Mouse (Mus musculus): Measurements from ENCODE around the gene Odf3b. TPM values are rescaled to one million over a fixed set of nuclear protein-coding genes. Genes with fewer than 3 reads are reported as not detected.

The Odf3b gene
- total and polyA plus RNA-seq, 2 experiments from 2014 or later = 8.6 to 10.7 TPM

DNA sequence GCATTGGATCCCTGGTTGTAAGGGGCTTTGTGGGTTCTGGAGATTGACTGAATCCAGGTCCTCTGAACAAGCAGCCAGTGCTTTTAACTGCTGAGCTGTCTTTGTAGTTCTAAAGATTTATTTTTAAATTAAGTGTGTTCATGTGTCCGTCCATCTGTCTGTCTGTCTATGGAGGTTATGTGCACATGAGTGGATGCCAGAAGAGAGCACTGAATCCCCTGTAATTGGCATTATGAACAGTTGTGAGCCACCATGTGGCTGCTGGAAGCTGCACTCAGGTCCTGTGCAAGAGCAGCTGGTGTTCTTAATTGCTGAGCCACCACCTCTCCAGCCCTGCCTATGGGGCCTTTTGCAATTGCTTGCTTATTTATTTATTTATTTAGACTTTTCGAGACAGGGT, 19.1 kb upstream of the Odf3b start:
- H3K4me3 ChIP-seq (ENCODE audit: low read depth, low read length) = no peak overlapping the region
- ATAC-seq (ENCODE audit: low FRiP score) = no peak
- no peaks in the 10 kb centered on the region for H3K27me3 ChIP-seq (ENCODE audit: insufficient read depth, low read length)
- no peaks in the 10 kb centered on the region for H3K36me3 ChIP-seq (ENCODE audit: insufficient read depth, low read length)
- H3K9ac ChIP-seq (replicated peaks; ENCODE audit: low read length, poor library complexity, severe bottlenecking) = no peak overlapping the region
- no peak overlapping the region for H3K27ac ChIP-seq (ENCODE audit: low read depth, low read length)
- DNase-seq (ENCODE audit: low spot score) = peak; percentile 49
- no peaks in the 10 kb centered on the region for H3K4me1 ChIP-seq (ENCODE audit: insufficient read depth, low read length)
- TF ChIP-seq CTCF (IDR thresholded peaks at IDR 0.05) = no peak
- no peaks in the 10 kb centered on the region for H3K9me3 ChIP-seq (ENCODE audit: low read length)
- H3K4me2 ChIP-seq (ENCODE audit: low read depth, low read length, poor library complexity, severe bottlenecking) = no peak overlapping the region
- 80% methylated on average over 2 of the region's 2 CpGs for WGBS

- WGBS = 87% methylated on average over 4 of the region's 4 CpGs
- Histone ChIP-seq H3K4me2 (ENCODE audit: low read depth, low read length, poor library complexity, severe bottlenecking) (no peak overlapping the region), H3K9me3 (ENCODE audit: low read length) (no peaks in the 10 kb centered on the region), H3K36me3 (ENCODE audit: insufficient read depth, low read length) (no peaks in the 10 kb centered on the region), H3K9ac (replicated peaks; ENCODE audit: low read length, poor library complexity, severe bottlenecking) (no peak overlapping the region), H3K4me1 (ENCODE audit: insufficient read depth, low read length) (no peaks in the 10 kb centered on the region), H3K27ac (ENCODE audit: low read depth, low read length) (no peak overlapping the region), H3K4me3 (ENCODE audit: low read depth, low read length) (no peak overlapping the region), H3K27me3 (ENCODE audit: insufficient read depth, low read length) (no peaks in the 10 kb centered on the region)
- DNase-seq (ENCODE audit: low spot score) (no peak), ATAC-seq (ENCODE audit: low FRiP score) (no peak)
- TF ChIP-seq CTCF (IDR thresholded peaks at IDR 0.05) = no peak
These were observed 17.8 kb upstream of the Odf3b start for GRCm38 (mm10) chr15:89396883-89397282.

GRCm38 (mm10) chr15:89390081-89390480, 11.0 kb upstream of the Odf3b start:
- ATAC-seq (ENCODE audit: low FRiP score) = no peak
- WGBS = 91% methylated on average over 10 of the region's 10 CpGs

DNA sequence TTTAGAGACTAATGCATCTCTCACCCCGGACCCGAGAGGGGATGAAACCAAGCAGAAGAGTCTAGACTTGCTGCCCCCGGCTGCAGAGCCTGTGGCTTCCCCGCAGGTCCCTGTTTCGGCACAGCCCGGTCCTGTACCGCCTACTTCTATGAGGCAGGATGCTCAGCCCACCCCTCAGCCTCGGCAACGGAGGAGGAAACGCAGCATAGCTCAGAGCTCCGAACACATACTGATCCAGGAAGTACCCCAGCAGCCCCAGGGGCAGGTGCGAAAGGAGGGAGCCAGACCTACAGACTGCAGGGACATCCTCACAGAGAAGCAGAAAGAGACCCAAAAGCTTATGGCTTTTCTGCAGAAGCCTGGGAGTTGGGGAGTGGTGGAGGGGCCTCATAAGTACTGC, 8.0 kb upstream of the Odf3b start:
- Histone ChIP-seq H3K27me3 (ENCODE audit: insufficient read depth, low read length) (no peaks in the 10 kb centered on the region), H3K9me3 (ENCODE audit: low read length) (no peaks in the 10 kb centered on the region), H3K4me1 (ENCODE audit: insufficient read depth, low read length) (no peaks in the 10 kb centered on the region), H3K4me3 (ENCODE audit: low read depth, low read length) (no peak overlapping the region), H3K36me3 (ENCODE audit: insufficient read depth, low read length) (no peaks in the 10 kb centered on the region), H3K9ac (replicated peaks; ENCODE audit: low read length, poor library complexity, severe bottlenecking) (no peak overlapping the region), H3K4me2 (ENCODE audit: low read depth, low read length, poor library complexity, severe bottlenecking) (no peak overlapping the region), H3K27ac (ENCODE audit: low read depth, low read length) (no peak overlapping the region)
- ATAC-seq (ENCODE audit: low FRiP score) (no peak), DNase-seq (ENCODE audit: low spot score) (no peak)
- TF ChIP-seq CTCF (IDR thresholded peaks at IDR 0.05) = no peak
- WGBS = 45% methylated on average over 12 of the region's 12 CpGs

More at GRCm38 (mm10) chr15:89390081-89390480, 11.0 kb upstream of the Odf3b start:
- Histone ChIP-seq H3K27me3 (ENCODE audit: insufficient read depth, low read length) (no peaks in the 10 kb centered on the region), H3K9ac (replicated peaks; ENCODE audit: low read length, poor library complexity, severe bottlenecking) (no peak overlapping the region), H3K4me2 (ENCODE audit: low read depth, low read length, poor library complexity, severe bottlenecking) (no peak overlapping the region), H3K4me3 (ENCODE audit: low read depth, low read length) (no peak overlapping the region), H3K27ac (ENCODE audit: low read depth, low read length) (no peak overlapping the region), H3K9me3 (ENCODE audit: low read length) (no peaks in the 10 kb centered on the region), H3K4me1 (ENCODE audit: insufficient read depth, low read length) (no peaks in the 10 kb centered on the region), H3K36me3 (ENCODE audit: insufficient read depth, low read length) (no peaks in the 10 kb centered on the region)
- DNase-seq (ENCODE audit: low spot score) = no peak
- no peak for TF ChIP-seq CTCF (IDR thresholded peaks at IDR 0.05)

DNA sequence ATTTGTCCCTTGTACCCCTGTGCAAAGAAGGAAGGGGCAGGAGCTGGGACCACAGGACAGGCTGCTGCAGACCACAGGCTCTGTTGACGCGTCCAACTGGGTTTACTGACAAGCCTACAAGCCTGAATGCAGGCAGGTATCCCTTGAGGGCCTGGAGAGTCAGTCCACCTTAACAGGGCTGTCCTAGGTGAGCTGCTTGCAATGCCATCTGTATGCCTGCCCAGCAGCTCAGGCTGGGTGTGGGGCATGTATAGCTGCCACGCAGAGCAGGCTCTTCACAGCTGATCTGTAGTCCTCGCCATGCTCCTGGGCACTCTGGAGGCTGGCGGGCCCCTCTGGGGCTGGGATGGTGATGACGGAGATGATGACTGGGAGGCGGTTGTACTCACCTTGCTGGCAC, 5.5 kb upstream of the Odf3b start, which contains the start of gene Klhdc7b:
Gene Klhdc7b, plus strand, starts transcription at position 301 of the 400 bp plus-strand sequence.
- no peak within 1 kb of the TSS for H3K4me2 ChIP-seq (ENCODE audit: low read depth, low read length, poor library complexity, severe bottlenecking)
- H3K9me3 ChIP-seq (ENCODE audit: low read length) = no peaks in the 10 kb centered on the region
- H3K27me3 ChIP-seq (ENCODE audit: insufficient read depth, low read length) = peaks cover 1% of the 10 kb centered on the region; the same call in 1 of the 2 replicates
- WGBS = 91% methylated on average over 7 of the region's 7 CpGs
- DNase-seq (ENCODE audit: low spot score) (no peak), ATAC-seq (ENCODE audit: low FRiP score) (no peak)
- H3K9ac ChIP-seq (replicated peaks; ENCODE audit: low read length, poor library complexity, severe bottlenecking) = no peak within 1 kb of the TSS
- no peak within 1 kb of the TSS for H3K4me3 ChIP-seq (ENCODE audit: low read depth, low read length)
- no peak within 1 kb of the TSS for H3K27ac ChIP-seq (ENCODE audit: low read depth, low read length)
- no peaks in the 10 kb centered on the region for H3K36me3 ChIP-seq (ENCODE audit: insufficient read depth, low read length)
- no peak for TF ChIP-seq CTCF (IDR thresholded peaks at IDR 0.05)
- H3K4me1 ChIP-seq (ENCODE audit: insufficient read depth, low read length) = no peaks in the 10 kb centered on the region

- no peak for TF ChIP-seq CTCF (IDR thresholded peaks at IDR 0.05)
- no peak for ATAC-seq (ENCODE audit: low FRiP score)
- Histone ChIP-seq H3K27ac (ENCODE audit: low read depth, low read length) (no peak overlapping the region), H3K4me2 (ENCODE audit: low read depth, low read length, poor library complexity, severe bottlenecking) (peak overlapping the region; percentile 66), H3K36me3 (ENCODE audit: insufficient read depth, low read length) (no peaks in the 10 kb centered on the region), H3K9me3 (ENCODE audit: low read length) (no peaks in the 10 kb centered on the region), H3K4me1 (ENCODE audit: insufficient read depth, low read length) (peaks cover 13% of the 10 kb centered on the region), H3K9ac (replicated peaks; ENCODE audit: low read length, poor library complexity, severe bottlenecking) (no peak overlapping the region), H3K4me3 (ENCODE audit: low read depth, low read length) (peak overlapping the region; percentile 33), H3K27me3 (ENCODE audit: insufficient read depth, low read length) (peaks cover 32% of the 10 kb centered on the region)
- WGBS = 16% methylated on average over 10 of the region's 10 CpGs
- DNase-seq (ENCODE audit: low spot score) = no peak
These were observed 347 bp upstream of the Odf3b start for GRCm38 (mm10) chr15:89379429-89379828.
